Mouse (Mus musculus): ENCODE data around the gene Dpp8. TPM values are rescaled to one million over a fixed set of nuclear protein-coding genes. Genes with fewer than 3 reads are reported as not detected.
A peak's percentile ranks its signal among the peaks of the same experiment; 100 is the strongest.

The Dpp8 gene
- total RNA-seq, 2 experiments from 2014 or later, result 154 to 160 TPM

DNA sequence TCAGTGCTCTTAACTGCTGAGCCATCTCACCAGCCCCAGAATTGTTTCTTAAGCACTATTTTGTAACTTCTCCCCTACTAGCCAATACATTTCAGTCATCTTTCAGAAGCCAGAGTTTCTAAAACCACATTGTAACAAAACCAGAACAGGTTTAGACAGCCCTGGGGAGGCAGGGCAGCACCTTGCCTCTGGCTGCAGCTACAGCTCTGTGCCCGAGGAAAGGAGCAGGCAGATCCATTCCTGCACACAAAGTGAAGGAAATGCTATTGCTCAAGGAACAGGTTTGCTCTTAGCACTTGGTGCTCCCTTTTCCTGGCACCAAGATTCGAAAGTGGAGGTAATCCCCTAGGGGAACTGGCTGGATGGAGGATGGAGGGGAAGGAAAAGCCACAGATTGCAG, 85.3 kb downstream of the Dpp8 start:
- no peak for DNase-seq (ENCODE audit: low spot score in 2 of 2)
- intact Hi-C loops (cut with DNase I), result no loop called here

DNA sequence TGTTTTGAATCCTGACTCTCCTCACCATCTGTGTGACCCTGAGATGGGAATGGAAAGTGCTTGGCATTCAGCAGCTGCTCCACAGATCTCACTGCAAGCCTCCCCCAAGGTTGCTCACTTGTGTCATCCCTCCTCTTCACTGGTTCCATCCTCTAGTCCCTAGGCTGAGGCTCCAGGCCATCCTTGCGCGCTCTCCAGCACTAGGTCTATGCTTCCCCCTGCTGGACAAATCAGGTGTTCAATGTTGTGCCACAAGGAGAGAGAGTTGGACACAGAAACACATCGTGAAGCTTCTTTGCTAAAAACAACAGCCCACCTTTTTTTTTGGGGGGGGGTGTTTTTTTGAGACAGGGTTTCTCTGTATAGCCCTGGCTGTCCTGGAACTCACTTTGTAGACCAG, 88.7 kb downstream of the Dpp8 start:
- intact Hi-C loops (cut with DNase I), result loop anchor here (5.0 kb wide), 1 partner anchor 39 kb away; no protein-coding TSS in a partner anchor
- DNase-seq (ENCODE audit: low spot score in 2 of 2), result peak; percentile 76 to 78

DNA sequence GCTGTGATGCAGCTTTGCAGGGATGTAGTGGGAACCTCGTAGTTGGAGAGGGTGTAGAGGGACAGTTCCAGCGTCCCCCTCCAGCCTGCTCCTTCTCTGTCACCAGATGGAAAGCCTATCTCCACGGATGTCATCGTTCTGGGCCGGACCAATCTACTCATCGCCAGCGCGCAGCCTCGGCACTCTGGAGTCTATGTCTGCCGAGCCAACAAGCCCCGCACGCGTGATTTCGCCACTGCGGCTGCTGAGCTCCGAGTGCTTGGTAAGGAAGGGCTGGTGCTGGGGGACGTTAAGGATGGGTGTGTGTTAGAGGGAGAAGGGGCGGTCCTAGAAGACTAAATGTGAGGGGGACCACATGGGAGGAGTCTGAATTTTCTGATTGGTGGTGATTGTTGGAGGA, 90.3 kb downstream of the Dpp8 start:
- intact Hi-C loops (cut with DNase I), result loop anchor here (5.0 kb wide), 1 partner anchor 40 kb away; no protein-coding TSS in a partner anchor
- peak; percentile 72 to 91 for DNase-seq (ENCODE audit: low spot score in 2 of 2)

DNA sequence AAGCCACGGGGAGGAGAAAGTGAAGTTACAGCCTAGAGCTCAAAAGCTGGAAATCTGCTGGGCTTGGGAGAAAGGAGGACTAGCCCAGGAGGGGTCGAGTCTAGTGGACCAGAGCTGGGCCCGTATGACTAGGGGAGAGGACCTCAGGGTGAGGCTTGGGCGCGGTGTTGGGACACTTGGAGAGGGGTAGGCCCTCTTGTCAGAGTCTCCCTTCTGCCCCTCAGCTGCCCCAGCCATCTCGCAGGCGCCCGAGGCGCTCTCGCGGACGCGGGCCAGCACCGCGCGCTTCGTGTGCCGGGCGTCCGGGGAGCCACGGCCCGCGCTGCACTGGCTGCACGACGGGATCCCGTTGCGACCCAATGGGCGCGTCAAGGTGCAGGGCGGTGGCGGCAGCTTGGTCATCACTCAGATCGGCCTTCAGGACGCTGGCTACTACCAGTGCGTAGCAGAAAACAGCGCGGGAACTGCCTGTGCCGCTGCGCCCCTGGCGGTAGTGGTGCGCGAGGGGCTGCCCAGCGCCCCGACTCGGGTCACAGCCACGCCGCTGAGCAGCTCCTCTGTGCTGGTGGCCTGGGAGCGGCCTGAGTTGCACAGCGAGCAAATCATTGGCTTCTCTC, 91.4 kb downstream of the Dpp8 start:
- no peak for DNase-seq (ENCODE audit: low spot score in 2 of 2)

DNA sequence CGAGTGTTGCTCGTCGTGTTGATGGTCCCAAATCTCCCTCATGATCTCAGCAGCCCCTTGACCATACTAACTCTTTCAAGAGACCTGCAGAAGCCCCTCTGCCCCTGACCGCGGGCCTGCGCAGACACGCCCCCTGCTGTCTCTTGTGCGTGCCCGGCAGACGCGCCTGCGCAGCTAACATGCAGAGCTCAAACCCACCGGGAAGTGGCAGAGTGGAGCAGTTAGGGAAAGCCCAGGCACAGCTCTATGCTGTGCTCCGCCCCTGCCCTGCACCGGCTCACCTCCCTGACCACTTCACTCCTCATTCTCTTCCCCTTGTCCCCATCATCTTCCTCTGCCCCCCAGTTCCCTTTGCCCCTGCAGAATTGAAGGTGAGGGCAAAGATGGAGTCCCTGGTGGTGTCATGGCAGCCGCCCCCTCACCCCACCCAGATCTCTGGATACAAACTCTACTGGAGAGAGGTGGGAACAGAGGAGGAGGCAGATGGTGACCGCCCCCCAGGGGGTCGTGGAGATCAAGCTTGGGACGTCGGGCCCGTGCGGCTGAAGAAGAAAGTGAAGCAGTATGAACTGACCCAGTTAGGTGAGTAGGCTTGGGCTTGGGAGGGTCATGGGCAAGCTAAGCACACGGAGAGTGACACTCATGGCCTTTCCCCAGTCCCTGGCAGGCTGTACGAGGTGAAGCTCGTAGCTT, 96.1 kb downstream of the Dpp8 start:
- DNase-seq (ENCODE audit: low spot score in 2 of 2), result peak; percentile 25 to 30
- intact Hi-C loops (cut with DNase I), result no loop called here

More for the DNA sequence above, 91.4 kb downstream of the Dpp8 start:
- intact Hi-C loops (cut with DNase I), result loop anchor here (5.0 kb wide), 1 partner anchor 41 kb away; no protein-coding TSS in a partner anchor

DNA sequence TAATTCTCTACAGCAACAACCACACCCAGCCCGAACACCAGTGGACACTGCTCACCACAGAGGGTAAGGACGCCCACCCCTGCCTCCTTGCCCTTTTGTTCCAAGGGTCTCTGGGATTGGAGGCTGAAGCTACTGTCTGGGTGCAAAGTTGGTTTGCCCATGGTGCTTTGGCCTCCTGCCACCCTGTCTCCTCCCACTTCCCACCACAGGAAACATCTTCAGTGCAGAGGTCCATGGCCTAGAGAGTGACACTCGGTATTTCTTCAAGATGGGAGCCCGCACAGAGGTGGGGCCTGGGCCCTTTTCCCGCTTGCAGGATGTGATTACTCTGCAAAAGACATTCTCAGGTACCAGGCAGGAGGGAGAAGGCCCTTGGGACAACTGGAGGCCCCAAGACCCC, 99.5 kb downstream of the Dpp8 start:
- intact Hi-C loops (cut with DNase I), result loop anchor here (2.0 to 5.0 kb wide), 2 partner anchors 31 to 151 kb away; no protein-coding TSS in a partner anchor
- no peak for DNase-seq (ENCODE audit: low spot score in 2 of 2)

Other genes starting within 250 kb of the Dpp8 start
- 10 to 100 TPM; 56.4 to 64.7 TPM for gene Dennd4a, start 221.1 kb upstream of the Dpp8 start, total RNA-seq (2021)
- under 1 TPM; 0.14 to 0.18 TPM for gene Slc24a1, start 80.8 kb upstream of the Dpp8 start, total RNA-seq (2021)
- 10 to 100 TPM; 22.4 to 23.7 TPM for gene Ints14, start 71.5 kb upstream of the Dpp8 start, total RNA-seq (2021)
- gene Hacd3, start 10.7 kb upstream of the Dpp8 start, total RNA-seq (2021), result 100 to 1,000 TPM; 169 to 175 TPM
- 10 to 100 TPM; 23.4 to 24.5 TPM for gene Igdcc4, start 69.1 kb downstream of the Dpp8 start, total RNA-seq (2021)
- gene Igdcc3, start 108.8 kb downstream of the Dpp8 start, total RNA-seq (2021), result 1 to 10 TPM; 1.5 to 2.2 TPM
- 1 to 10 TPM; 3.3 to 3.6 TPM for gene Parp16, start 162.9 kb downstream of the Dpp8 start, total RNA-seq (2021)
- under 1 TPM; 0.07 to 0.09 TPM for gene Cilp, start 232.8 kb downstream of the Dpp8 start, total RNA-seq (2021)